Mouse (Mus musculus) C2C12 (cell line): ENCODE measurements around the gene Dao. TPM values are rescaled to one million over a fixed set of nuclear protein-coding genes. Genes with fewer than 3 reads are reported as not detected.

Experiments
- H3K27me3 ChIP-seq: one replicate; pipeline ENCODE4 v1.6.1; 2011; ENCODE audit not compliant: control insufficient read depth, insufficient read depth, insufficient read length
- H3K36me3 ChIP-seq: one replicate; pipeline ENCODE4 v1.6.1; 2011; ENCODE audit not compliant: control insufficient read depth, insufficient read depth
- H3K4me3 ChIP-seq: one replicate; pipeline ENCODE4 v1.5.1; 2011; ENCODE audit warnings: mild to moderate bottlenecking, control low read depth; ENCODE audit not compliant: poor library complexity, insufficient read depth, severe bottlenecking
- H3K79me2 ChIP-seq: one replicate; pipeline ENCODE4 v1.6.1; 2011; ENCODE audit not compliant: control insufficient read depth, insufficient read depth
- H3K79me3 ChIP-seq: one replicate; pipeline ENCODE4 v1.6.1; 2011; ENCODE audit warnings: low read depth, control low read depth
- H3ac ChIP-seq: one replicate; pipeline ENCODE3; 2011; ENCODE audit warnings: low read depth; ENCODE audit not compliant: control insufficient read depth, insufficient read length
- CEBPB ChIP-seq: IDR thresholded peaks from one replicate; pipeline ENCODE4 v1.6.1; 2011; ENCODE audit warnings: low read depth, mild to moderate bottlenecking, control low read depth, moderate library complexity
- CTCF ChIP-seq: IDR thresholded peaks from one replicate; pipeline ENCODE4 v1.5.1; 2011; ENCODE audit not compliant: control insufficient read depth, insufficient read depth, insufficient read length
- FOSL1 ChIP-seq: IDR thresholded peaks from one replicate; pipeline ENCODE4 v1.8.0; 2011; ENCODE audit warnings: mild to moderate bottlenecking, low read length; ENCODE audit not compliant: poor library complexity, insufficient read depth, severe bottlenecking
- MAX ChIP-seq: IDR thresholded peaks from one replicate; pipeline ENCODE4 v1.6.1; 2011; ENCODE audit warnings: mild to moderate bottlenecking, control low read depth
- MYOD1 ChIP-seq: IDR thresholded peaks from one replicate; pipeline ENCODE4 v1.6.1; 2011; ENCODE audit warnings: low read depth; ENCODE audit not compliant: control insufficient read depth, insufficient read length
- MYOG ChIP-seq: IDR thresholded peaks from one replicate; pipeline ENCODE4 v1.6.1; 2011; ENCODE audit not compliant: control insufficient read depth, insufficient read length; ENCODE audit errors: extremely low read depth
- USF1 ChIP-seq: IDR thresholded peaks from one replicate; pipeline ENCODE4 v1.6.1; 2011; ENCODE audit warnings: low read depth, mild to moderate bottlenecking, control low read depth, moderate library complexity
- polyA plus RNA-seq: library from polyadenylated mRNA; unstranded; fragments of >200 nt; fragmentation: generic; extraction: Trizol; gene quantifications from one replicate; pipeline ENCODE4 v1.2.1, GENCODE M21; 2012; ENCODE audit warnings: missing spikeins

The Dao gene
- polyA plus RNA-seq, 1 experiment = not detected

DNA sequence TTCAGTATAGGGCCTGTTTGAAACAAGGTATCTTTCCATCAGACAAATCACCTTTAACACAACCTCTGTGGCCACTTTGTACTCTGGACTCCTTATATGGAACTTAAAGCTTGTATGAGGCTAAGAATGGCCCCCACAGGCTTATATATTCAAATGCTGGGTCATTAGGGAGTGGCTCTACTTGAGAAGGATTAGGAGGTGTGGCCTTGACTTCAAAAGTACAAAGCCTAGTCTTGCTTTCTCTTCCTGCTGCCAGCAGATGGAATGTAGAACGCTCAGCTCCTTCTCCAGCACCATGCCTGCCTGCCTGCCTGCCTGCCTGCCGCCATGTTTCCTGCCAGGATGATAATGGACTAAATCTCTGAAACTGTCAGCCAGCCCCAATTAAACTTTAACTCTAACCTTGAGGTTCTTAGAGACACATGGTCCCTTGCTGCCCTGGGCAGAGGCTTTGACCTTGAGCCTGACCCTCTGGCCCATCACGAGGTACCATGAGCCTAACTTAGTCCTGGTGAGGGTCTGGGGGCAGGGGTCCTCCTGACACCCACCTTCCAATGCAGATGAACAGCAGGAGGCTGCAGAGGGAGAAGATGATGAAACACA is 28.8 kb downstream of the Dao start:
- Histone ChIP-seq H3K36me3 (no peaks in the 10 kb centered on the region), H3K4me3 (no peak overlapping the region), H3K79me2 (no peaks in the 10 kb centered on the region), H3ac (no peak overlapping the region), H3K27me3 (peaks cover 37% of the 10 kb centered on the region), H3K79me3 (no peaks in the 10 kb centered on the region)
- no peak for TF ChIP-seq MYOD1
- TF ChIP-seq FOSL1 = no peak
- TF ChIP-seq CTCF = no peak
- no peak for TF ChIP-seq MYOG
- TF ChIP-seq USF1 = no peak
- TF ChIP-seq CEBPB = no peak
- TF ChIP-seq MAX = no peak

DNA sequence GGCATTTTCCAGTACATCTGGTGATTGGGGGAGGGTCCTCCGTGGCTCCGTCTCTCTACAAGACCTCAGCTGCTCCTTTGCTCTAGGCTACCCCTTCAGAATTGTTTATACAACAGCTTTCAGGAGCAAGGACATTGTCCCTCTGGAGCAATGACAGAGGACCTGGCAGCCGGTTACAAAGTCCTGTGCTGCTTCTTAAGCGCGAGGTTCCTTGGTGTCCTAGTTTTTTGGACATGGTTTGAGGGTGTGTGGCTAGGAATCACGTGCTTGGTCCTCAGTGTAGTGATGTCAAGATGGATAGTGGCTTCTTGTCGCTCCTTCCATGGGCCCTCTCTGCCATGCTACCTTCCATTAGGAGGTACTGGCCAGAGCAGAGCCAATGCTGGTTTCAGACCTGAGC is 30.9 kb downstream of the Dao start:
- H3K4me3 ChIP-seq = no peak overlapping the region
- no peaks in the 10 kb centered on the region for H3K79me3 ChIP-seq
- no peaks in the 10 kb centered on the region for H3K36me3 ChIP-seq
- peaks cover 34% of the 10 kb centered on the region for H3K27me3 ChIP-seq
- no peak for TF ChIP-seq CEBPB
- TF ChIP-seq FOSL1 = no peak
- TF ChIP-seq CTCF = no peak
- no peak for TF ChIP-seq USF1
- no peak for TF ChIP-seq MYOD1
- TF ChIP-seq MAX = no peak
- TF ChIP-seq MYOG = no peak
- H3ac ChIP-seq = no peak overlapping the region
- H3K79me2 ChIP-seq = no peaks in the 10 kb centered on the region

DNA sequence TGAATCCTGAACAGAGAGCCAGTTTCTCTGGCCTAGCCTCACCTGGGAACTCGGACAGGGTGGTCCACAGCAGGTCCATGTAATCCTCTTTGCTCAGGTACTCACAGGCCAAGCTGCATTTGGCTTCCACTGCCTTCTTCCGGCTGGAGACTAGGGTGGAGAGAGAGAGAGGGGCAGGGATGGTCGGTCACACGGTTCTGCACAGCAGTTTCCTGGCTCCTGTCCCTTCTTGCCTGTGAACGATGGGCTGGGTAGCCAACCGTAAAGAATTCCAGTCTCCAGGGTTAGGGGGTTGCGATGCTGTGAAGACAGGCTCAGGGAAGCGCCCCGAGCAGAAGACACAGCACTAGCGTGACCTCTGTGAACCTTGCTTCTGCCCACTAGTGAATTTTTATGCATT is 31.6 kb downstream of the Dao start:
- no peaks in the 10 kb centered on the region for H3K36me3 ChIP-seq
- no peaks in the 10 kb centered on the region for H3K79me2 ChIP-seq
- H3K79me3 ChIP-seq = no peaks in the 10 kb centered on the region
- no peak for TF ChIP-seq USF1
- no peak for TF ChIP-seq MAX
- TF ChIP-seq CEBPB = no peak
- no peak for TF ChIP-seq CTCF
- no peak for TF ChIP-seq FOSL1
- TF ChIP-seq MYOG = no peak
- no peak for TF ChIP-seq MYOD1
- H3K4me3 ChIP-seq = no peak overlapping the region
- peaks cover 33% of the 10 kb centered on the region for H3K27me3 ChIP-seq
- H3ac ChIP-seq = no peak overlapping the region

DNA sequence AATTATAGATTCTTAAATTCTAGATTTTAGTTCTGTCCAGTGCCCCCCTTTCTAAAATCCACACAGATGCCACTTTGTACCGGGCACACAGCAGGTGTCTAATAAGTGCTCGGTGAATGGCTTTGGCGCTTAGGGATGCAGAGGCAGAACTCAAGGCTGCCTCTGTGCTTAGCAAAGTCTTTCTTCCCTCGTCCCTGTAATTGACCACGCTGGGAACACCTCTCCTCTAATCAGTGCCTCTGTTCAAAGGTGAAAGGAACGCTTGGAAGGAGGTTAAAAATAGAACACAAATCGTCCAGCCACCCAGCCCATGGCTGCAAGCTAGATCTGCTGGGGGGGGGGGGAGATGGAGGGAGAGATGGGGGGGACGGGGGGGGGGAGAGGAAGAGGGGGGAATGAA is 37.0 kb downstream of the Dao start:
- TF ChIP-seq FOSL1 = no peak
- peaks cover 15% of the 10 kb centered on the region for H3K27me3 ChIP-seq
- no peaks in the 10 kb centered on the region for H3K36me3 ChIP-seq
- H3K79me3 ChIP-seq = no peaks in the 10 kb centered on the region
- no peaks in the 10 kb centered on the region for H3K79me2 ChIP-seq
- no peak overlapping the region for H3K4me3 ChIP-seq
- H3ac ChIP-seq = no peak overlapping the region

DNA sequence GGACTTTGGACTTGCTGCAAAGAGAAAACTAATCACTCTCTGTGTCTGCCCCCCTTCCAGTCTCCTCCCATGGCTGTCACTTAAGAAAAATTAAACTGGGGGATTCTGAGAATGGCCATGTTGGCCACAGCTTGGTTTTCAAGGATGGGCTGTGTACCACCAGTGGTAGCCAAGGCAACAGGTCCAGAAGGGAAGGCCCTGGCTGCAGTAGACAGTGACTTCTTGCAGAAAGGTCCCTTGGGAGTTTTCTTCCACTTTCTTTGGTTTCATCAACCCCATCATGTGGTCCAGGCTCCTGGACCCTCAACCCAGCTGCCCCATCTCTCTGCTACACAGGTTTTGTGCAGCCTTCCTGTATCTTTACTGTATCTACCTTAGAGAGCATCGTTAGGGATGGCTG is 37.4 kb downstream of the Dao start:
- Histone ChIP-seq H3K27me3 (peaks cover 11% of the 10 kb centered on the region), H3K79me3 (no peaks in the 10 kb centered on the region), H3K36me3 (no peaks in the 10 kb centered on the region), H3K4me3 (no peak overlapping the region), H3ac (no peak overlapping the region), H3K79me2 (no peaks in the 10 kb centered on the region)
- TF ChIP-seq CEBPB = no peak
- TF ChIP-seq MAX = no peak
- TF ChIP-seq CTCF = no peak
- TF ChIP-seq MYOG = no peak
- no peak for TF ChIP-seq FOSL1
- TF ChIP-seq USF1 = no peak
- no peak for TF ChIP-seq MYOD1

DNA sequence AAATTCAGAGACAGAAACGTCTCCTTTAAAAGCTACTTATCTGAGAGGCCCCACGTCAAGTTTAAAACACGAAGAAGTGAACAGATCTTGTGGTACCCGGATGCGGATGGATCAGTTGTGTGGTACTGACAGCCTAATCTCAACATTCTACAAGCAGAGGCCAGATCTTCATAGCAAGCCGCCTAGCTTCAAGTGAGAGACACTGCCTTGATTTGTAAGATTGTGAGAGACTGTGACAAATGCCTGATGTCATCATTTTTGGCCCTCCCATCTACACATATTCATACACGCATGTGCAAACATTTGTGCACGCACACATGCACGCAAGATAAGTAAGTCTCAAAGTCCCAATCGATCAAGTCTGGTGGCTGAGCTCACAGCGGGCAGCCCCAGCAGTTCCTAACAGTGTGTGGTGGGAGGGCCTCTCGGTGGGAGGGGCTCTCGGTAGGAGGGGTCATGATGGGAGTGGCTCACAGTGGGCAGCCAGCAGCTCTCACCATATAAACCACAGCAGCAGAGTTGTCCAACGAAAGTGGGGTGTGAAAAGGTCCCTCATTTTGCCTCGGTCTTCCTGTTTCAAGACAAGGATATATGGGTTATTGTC is 37.9 kb downstream of the Dao start:
- Histone ChIP-seq H3K36me3 (no peaks in the 10 kb centered on the region), H3K79me3 (no peaks in the 10 kb centered on the region), H3K4me3 (no peak overlapping the region), H3ac (no peak overlapping the region), H3K27me3 (peaks cover 8% of the 10 kb centered on the region), H3K79me2 (no peaks in the 10 kb centered on the region)
- TF ChIP-seq USF1 = no peak
- no peak for TF ChIP-seq CTCF
- TF ChIP-seq MAX = no peak
- no peak for TF ChIP-seq FOSL1
- TF ChIP-seq MYOG = no peak
- no peak for TF ChIP-seq MYOD1
- no peak for TF ChIP-seq CEBPB
